Mouse (Mus musculus) neural tube, embryonic 13.5 days (tissue): ENCODE data around the gene Hbq1a. TPM values are rescaled to one million over a fixed set of nuclear protein-coding genes. Genes with fewer than 3 reads are reported as not detected.
"Not testable (repeated sequence)": the region's sequence is repeated elsewhere in the genome, so short reads cannot be mapped to it uniquely, and the experiment has no call there.

ENCODE experiments used
- ATAC-seq: fragments of 200-750 bp; cut with Nextera tagmentation; 2 replicates; pipeline ENCODE4 v1.8.0; 2017; ENCODE audit warnings: low read depth, mild to moderate bottlenecking, moderate TSS enrichment, moderate library complexity
- H3K27ac ChIP-seq: fragments of 300-500 bp; sonication (generic); replicated peaks from 2 replicates; pipeline ENCODE4 v1.5.1; 2015; ENCODE audit warnings: moderate library complexity, mild to moderate bottlenecking, inconsistent platforms
- H3K27me3 ChIP-seq: fragments of 300-500 bp; sonication (generic); 2 replicates; pipeline ENCODE4 v1.6.1; 2015; ENCODE audit warnings: mild to moderate bottlenecking, inconsistent platforms
- H3K36me3 ChIP-seq: fragments of 300-500 bp; sonication (generic); 2 replicates; pipeline ENCODE4 v1.6.1; 2015; ENCODE audit warnings: mild to moderate bottlenecking, inconsistent platforms
- H3K4me1 ChIP-seq: fragments of 300-500 bp; sonication (generic); replicated peaks from 2 replicates; pipeline ENCODE4 v1.6.1; 2015; ENCODE audit warnings: inconsistent platforms
- H3K4me2 ChIP-seq: fragments of 300-500 bp; sonication (generic); 2 replicates; pipeline ENCODE4 v1.6.1; 2015; ENCODE audit warnings: inconsistent platforms, mild to moderate bottlenecking, moderate library complexity
- H3K4me3 ChIP-seq: fragments of 300-500 bp; sonication (generic); 2 replicates; pipeline ENCODE4 v1.5.1; 2015; ENCODE audit warnings: mild to moderate bottlenecking, inconsistent platforms
- H3K9ac ChIP-seq: fragments of 300-500 bp; sonication (generic); 2 replicates; pipeline ENCODE4 v1.6.1; 2015; ENCODE audit warnings: moderate library complexity, mild to moderate bottlenecking, inconsistent platforms
- H3K9me3 ChIP-seq: fragments of 300-500 bp; sonication (generic); 2 replicates; pipeline ENCODE4 v1.6.1; 2016; ENCODE audit warnings: inconsistent platforms
- WGBS: fragments of 180-500 bp; shearing (Covaris S2); methylation state at CpG from one replicate; pipeline ENCODE4 v1.1.7; 2015; 5-methylcytosine and 5-hydroxymethylcytosine counted together
- polyA plus RNA-seq: library from polyadenylated mRNA; unstranded; fragments of >200 nt; fragmentation: Nextera tagmentation; extraction: Ambion mirVana; gene quantifications from 2 replicates; pipeline ENCODE4 v1.2.1, GENCODE M21; 2015

The Hbq1a gene
- polyA plus RNA-seq, 1 experiment from 2014 or later = 1.4 TPM

GRCm38 (mm10) chr11:32286695-32287492, 13.0 kb upstream of the Hbq1a start, which contains the start of gene Hbq1b:
TSS of gene Hbq1b (plus strand) at chr11:32286965.
- Histone ChIP-seq H3K9ac (peak within 1 kb of the TSS; percentile 56; the same call in 1 of the 2 replicates), H3K4me2 (peak within 1 kb of the TSS; percentile 54), H3K4me3 (peak within 1 kb of the TSS; percentile 26)
- ATAC-seq = peak; percentile 85; the same call in 1 of the 2 replicates
- not testable (repeated sequence) for H3K4me1 ChIP-seq, H3K27me3 ChIP-seq, H3K9me3 ChIP-seq, H3K36me3 ChIP-seq, H3K27ac ChIP-seq
- WGBS = 20% methylated on average over 31 of the region's 33 CpGs

GRCm38 (mm10) chr11:32287493-32287825, 12.4 kb upstream of the Hbq1a start:
- no peak for ATAC-seq
- H3K27ac ChIP-seq = no peak overlapping the region
- peaks cover 6% of the 10 kb centered on the region for H3K27me3 ChIP-seq
- no peak overlapping the region for H3K4me3 ChIP-seq
- peak overlapping the region; percentile 54; the same call in 1 of the 2 replicates for H3K4me2 ChIP-seq
- WGBS = 69% methylated on average over 9 of the region's 9 CpGs
- H3K9ac ChIP-seq = no peak overlapping the region
- H3K4me1 ChIP-seq = no peaks in the 10 kb centered on the region
- H3K36me3 ChIP-seq = no peaks in the 10 kb centered on the region
- H3K9me3 ChIP-seq = no peaks in the 10 kb centered on the region

DNA sequence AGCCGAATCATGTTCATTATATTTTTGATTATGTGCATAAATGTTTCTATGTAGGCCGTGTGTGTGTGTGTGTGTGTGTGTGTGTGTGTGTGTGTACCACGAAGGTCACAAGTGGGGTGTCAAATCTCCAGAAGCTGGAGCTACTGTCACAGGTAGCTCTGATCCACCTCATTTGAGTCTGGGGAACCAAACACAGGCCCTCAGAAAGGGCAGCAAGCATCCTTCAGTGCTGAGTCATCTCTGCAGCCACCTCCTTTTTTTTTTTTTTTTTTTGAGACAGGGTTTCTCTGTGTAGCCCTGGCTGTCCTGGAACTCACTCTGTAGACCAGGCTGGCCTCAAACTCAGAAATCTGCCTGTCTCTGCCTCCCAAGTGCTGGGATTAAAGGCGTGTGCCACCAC, 7.0 kb upstream of the Hbq1a start:
- not testable (repeated sequence) for H3K4me3 ChIP-seq, H3K9ac ChIP-seq, H3K27me3 ChIP-seq, H3K4me2 ChIP-seq, H3K9me3 ChIP-seq, ATAC-seq, H3K27ac ChIP-seq, H3K36me3 ChIP-seq, H3K4me1 ChIP-seq
- WGBS = 87% methylated on average over 4 of the region's 4 CpGs

DNA sequence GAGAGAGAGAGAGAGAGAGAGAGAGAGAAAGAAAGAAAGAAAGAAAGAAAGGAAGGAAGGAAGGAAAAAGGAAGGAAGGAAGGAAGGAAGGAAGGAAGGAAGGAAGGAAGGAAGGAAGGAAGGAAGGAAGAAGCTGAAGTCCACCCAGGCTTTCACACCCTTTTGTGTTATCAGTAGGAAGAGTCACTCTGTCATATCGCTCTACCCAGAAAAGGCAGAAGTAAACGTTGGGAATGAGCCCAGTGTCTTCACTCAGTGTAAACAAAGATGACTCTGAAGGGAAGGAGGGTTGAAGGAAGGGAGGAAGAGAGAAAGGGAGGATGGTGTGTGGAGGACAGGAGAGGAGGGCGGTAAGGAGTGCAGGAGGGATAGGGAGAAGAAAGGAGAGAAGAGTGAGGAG, 6.4 kb upstream of the Hbq1a start:
- ATAC-seq, H3K4me2 ChIP-seq, H3K9me3 ChIP-seq, H3K27me3 ChIP-seq, H3K36me3 ChIP-seq, H3K4me1 ChIP-seq, H3K4me3 ChIP-seq, H3K9ac ChIP-seq, H3K27ac ChIP-seq: not testable (repeated sequence)
- 73% methylated on average over 3 of the region's 3 CpGs for WGBS

GRCm38 (mm10) chr11:32296203-32296602, 3.7 kb upstream of the Hbq1a start, which contains the start of gene Hba-a2:
TSS of gene Hba-a2 (plus strand) at chr11:32296489.
- not testable (repeated sequence) for H3K36me3 ChIP-seq, H3K27me3 ChIP-seq, H3K9me3 ChIP-seq, H3K4me1 ChIP-seq, ATAC-seq, H3K27ac ChIP-seq, H3K9ac ChIP-seq, H3K4me2 ChIP-seq, H3K4me3 ChIP-seq
- no CpG with 5 or more reads among the region's 4 CpGs for WGBS

DNA sequence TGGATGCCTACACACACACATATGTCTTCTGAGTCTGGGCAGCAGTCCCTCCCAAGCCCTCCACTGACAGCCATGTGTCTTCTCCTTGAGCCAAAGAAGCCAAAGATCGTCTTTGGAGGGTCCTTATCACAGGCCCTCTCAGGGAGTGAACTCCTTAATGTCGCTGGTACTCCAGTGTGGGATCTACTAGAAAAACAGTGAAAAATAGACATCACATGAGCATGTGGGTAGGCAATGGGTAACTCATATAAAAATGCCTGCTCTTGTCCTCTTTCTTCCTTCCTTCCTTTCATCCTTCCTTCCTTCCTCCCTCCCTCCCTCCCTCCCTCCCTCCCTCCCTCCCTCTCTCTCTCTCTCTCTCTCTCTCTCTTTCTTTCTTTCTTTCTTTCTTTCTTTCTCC, 2.5 kb upstream of the Hbq1a start:
- H3K27ac ChIP-seq, H3K36me3 ChIP-seq, H3K4me2 ChIP-seq, H3K9ac ChIP-seq, H3K4me3 ChIP-seq, H3K4me1 ChIP-seq, H3K9me3 ChIP-seq, ATAC-seq: not testable (repeated sequence)
- 60% methylated on average over 2 of the region's 2 CpGs for WGBS
- H3K27me3 ChIP-seq = peaks cover 20% of the 10 kb centered on the region

DNA sequence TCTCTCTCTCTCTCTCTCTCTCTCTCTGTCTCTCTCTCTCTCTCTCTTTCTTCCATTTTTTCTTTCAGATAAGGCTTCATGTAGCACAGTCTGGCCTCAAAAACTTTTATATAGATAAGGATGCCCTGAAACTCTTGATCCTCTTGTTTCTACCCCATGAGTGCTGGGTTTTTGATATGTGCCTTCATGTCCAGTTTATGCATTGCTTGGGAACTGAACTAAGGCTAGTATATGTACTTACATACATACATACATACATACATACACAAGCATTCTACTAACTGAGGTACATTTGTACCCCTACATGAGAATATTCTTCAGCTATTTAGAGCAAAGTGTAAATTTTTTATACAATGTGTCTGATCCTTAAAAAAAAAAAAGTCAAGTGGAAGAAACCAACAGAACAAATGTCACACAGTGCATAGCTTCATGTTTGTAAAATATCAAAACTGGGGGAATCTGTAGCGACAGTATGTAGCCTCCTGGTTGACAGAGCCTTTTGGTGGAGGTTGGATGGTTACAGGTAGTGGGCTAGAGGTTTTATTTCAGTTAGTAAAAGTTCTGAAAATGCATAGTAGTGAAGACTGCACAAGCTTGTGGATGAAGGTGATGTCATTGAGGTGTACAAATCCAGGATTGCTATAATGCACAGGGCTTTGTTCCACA, 1.9 kb upstream of the Hbq1a start:
- no peaks in the 10 kb centered on the region for H3K36me3 ChIP-seq
- H3K9me3 ChIP-seq = no peaks in the 10 kb centered on the region
- 93% methylated on average over 1 of the region's 1 CpGs for WGBS
- H3K4me3 ChIP-seq = no peak overlapping the region
- ATAC-seq = no peak
- H3K27ac ChIP-seq = no peak overlapping the region
- no peak overlapping the region for H3K9ac ChIP-seq
- H3K27me3 ChIP-seq = peaks cover 20% of the 10 kb centered on the region
- H3K4me1 ChIP-seq = no peaks in the 10 kb centered on the region
- no peak overlapping the region for H3K4me2 ChIP-seq

DNA sequence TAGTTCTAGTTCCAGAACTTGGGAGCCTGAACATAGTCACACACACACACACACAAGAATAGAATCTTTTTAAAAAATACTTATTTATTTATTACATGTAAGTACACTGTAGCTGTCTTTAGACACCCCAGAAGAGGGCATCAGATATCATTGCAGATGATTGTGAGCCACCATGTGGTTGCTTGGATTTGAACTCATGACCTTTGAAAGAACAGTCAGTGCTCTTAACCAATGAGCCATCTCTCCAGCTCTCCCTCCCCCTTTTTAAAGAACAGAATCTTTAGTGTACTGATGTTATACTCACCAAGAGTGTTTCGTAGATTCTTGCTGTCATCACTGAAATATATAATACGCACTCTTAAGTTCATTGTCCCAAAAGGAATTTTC, 1.3 kb upstream of the Hbq1a start:
- no peaks in the 10 kb centered on the region for H3K9me3 ChIP-seq
- H3K27me3 ChIP-seq = peaks cover 20% of the 10 kb centered on the region
- no peaks in the 10 kb centered on the region for H3K36me3 ChIP-seq
- no peak overlapping the region for H3K4me2 ChIP-seq
- no peaks in the 10 kb centered on the region for H3K4me1 ChIP-seq
- no peak for ATAC-seq
- no peak overlapping the region for H3K27ac ChIP-seq
- no peak overlapping the region for H3K4me3 ChIP-seq
- no peak overlapping the region for H3K9ac ChIP-seq
- 96% methylated on average over 2 of the region's 2 CpGs for WGBS

GRCm38 (mm10) chr11:32300279-32301267, 704 bp downstream of the Hbq1a start:
- peaks cover 20% of the 10 kb centered on the region for H3K27me3 ChIP-seq
- WGBS = 56% methylated on average over 16 of the region's 17 CpGs
- peak overlapping the region; percentile 26 for H3K4me3 ChIP-seq
- H3K9me3 ChIP-seq = no peaks in the 10 kb centered on the region
- no peak overlapping the region for H3K9ac ChIP-seq
- H3K36me3 ChIP-seq = no peaks in the 10 kb centered on the region
- no peaks in the 10 kb centered on the region for H3K4me1 ChIP-seq
- H3K4me2 ChIP-seq = peak overlapping the region; percentile 49
- ATAC-seq = peak; percentile 25; the same call in 1 of the 2 replicates
- H3K27ac ChIP-seq = no peak overlapping the region

DNA sequence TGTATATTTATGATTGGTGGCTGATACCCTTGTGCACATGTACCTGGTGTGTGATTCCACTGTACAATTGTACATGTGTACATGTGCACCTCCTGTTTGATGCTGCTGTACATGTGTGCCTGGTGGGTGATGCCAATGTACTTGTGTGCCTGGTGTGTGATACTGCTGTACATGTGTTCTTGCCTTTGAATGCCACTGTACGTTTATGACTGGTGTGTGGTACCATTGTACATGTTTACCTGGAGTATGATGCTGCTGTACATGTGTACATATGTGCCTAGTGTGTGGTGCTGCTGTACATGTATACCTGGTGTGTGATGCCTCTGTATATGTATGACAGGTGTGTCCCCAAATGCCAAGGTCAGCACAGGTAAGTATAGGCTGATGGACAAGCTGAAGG, 1.6 kb downstream of the Hbq1a start:
- no peak for ATAC-seq
- WGBS = 69% methylated on average over 1 of the region's 1 CpGs
- no peak overlapping the region for H3K9ac ChIP-seq
- H3K27me3 ChIP-seq = peaks cover 20% of the 10 kb centered on the region
- no peak overlapping the region for H3K27ac ChIP-seq
- H3K4me2 ChIP-seq = no peak overlapping the region
- H3K36me3 ChIP-seq = no peaks in the 10 kb centered on the region
- H3K9me3 ChIP-seq = no peaks in the 10 kb centered on the region
- H3K4me3 ChIP-seq = no peak overlapping the region
- no peaks in the 10 kb centered on the region for H3K4me1 ChIP-seq

- no peak for ATAC-seq
- Histone ChIP-seq H3K4me3 (no peak overlapping the region), H3K4me2 (no peak overlapping the region), H3K9me3 (no peaks in the 10 kb centered on the region), H3K4me1 (no peaks in the 10 kb centered on the region), H3K27ac (no peak overlapping the region), H3K27me3 (peaks cover 20% of the 10 kb centered on the region), H3K9ac (no peak overlapping the region), H3K36me3 (no peaks in the 10 kb centered on the region)
- WGBS = 58% methylated on average over 2 of the region's 2 CpGs
Observed at GRCm38 (mm10) chr11:32302824-32303419, 3.1 kb downstream of the Hbq1a start.
